ENCODE assay signal across 7 mouse cellular contexts in genomic region chr3:88177562-88178345, GRCm38 (mm10). TPM values are rescaled to one million over a fixed set of nuclear protein-coding genes. Genes with fewer than 3 reads are reported as not detected.
DNase-seq lines count a peak whose midpoint lies in the region; ATAC-seq and TF ChIP-seq lines count a peak whose summit lies in the region.

No protein-coding gene starts in this region.

- 0 out of 2 replicates have a peak, but pooled peaks have one; percentile 24 for TF ChIP-seq POLR2A in small intestine, adult 2 months (IDR thresholded peaks at IDR 0.05; ENCODE audit: low read depth, low read length)

- peak; percentile 99 for DNase-seq in adrenal gland, postnatal 10 days
- DNase-seq in embryonic facial prominence, embryonic 10.5 days (ENCODE audit: low spot score), result peak; percentile 97
- DNase-seq in gonadal fat pad, adult 2 months (ENCODE audit: low read depth), result peak; percentile 97
- peak; percentile 99 for DNase-seq in left cerebral cortex, postnatal 4 days

- TF ChIP-seq CTCF in intestine, postnatal 0 days (IDR thresholded peaks at IDR 0.05; ENCODE audit: low read depth), result peak; percentile 14; the same call in 1 of the 2 replicates
- TF ChIP-seq CTCF in small intestine, adult 2 months (IDR thresholded peaks at IDR 0.05; ENCODE audit: extremely low read depth, insufficient read length, insufficient replicate concordance, low read depth, low read length), result no peak

- under 1% methylated on average over 49 of the region's 49 CpGs for WGBS in embryonic facial prominence, embryonic 10.5 days
- under 1% methylated on average over 49 of the region's 49 CpGs for WGBS in intestine, postnatal 0 days
- under 1% methylated on average over 49 of the region's 49 CpGs for WGBS in midbrain, embryonic 12.5 days
- under 1% methylated on average over 49 of the region's 49 CpGs for WGBS in small intestine, adult 2 months

- ATAC-seq in intestine, postnatal 0 days, result peak; percentile 99
- peak; percentile 99 for ATAC-seq in midbrain, embryonic 12.5 days (ENCODE audit: low FRiP score, low read depth)

- H3K4me1 ChIP-seq in embryonic facial prominence, embryonic 10.5 days, result peaks cover 6% of the 10 kb centered on the region
- H3K4me1 ChIP-seq in intestine, postnatal 0 days (replicated peaks; ENCODE audit: control insufficient read depth, insufficient read depth, low read length), result no peaks in the 10 kb centered on the region; the same call in 1 of the 2 replicates
- H3K4me1 ChIP-seq in midbrain, embryonic 12.5 days, result peaks cover 5% of the 10 kb centered on the region
- no peaks in the 10 kb centered on the region; the same call in 1 of the 2 replicates for H3K4me1 ChIP-seq in small intestine, adult 2 months (ENCODE audit: control insufficient read depth, insufficient read depth, insufficient read length, low read length)

- H3K9me3 ChIP-seq in embryonic facial prominence, embryonic 10.5 days, result no peaks in the 10 kb centered on the region
- no peaks in the 10 kb centered on the region for H3K9me3 ChIP-seq in intestine, postnatal 0 days (ENCODE audit: control insufficient read depth)
- H3K9me3 ChIP-seq in midbrain, embryonic 12.5 days, result no peaks in the 10 kb centered on the region

- H3K36me3 ChIP-seq in embryonic facial prominence, embryonic 10.5 days (replicated peaks), result peaks cover 18% of the 10 kb centered on the region
- peaks cover 12% of the 10 kb centered on the region for H3K36me3 ChIP-seq in intestine, postnatal 0 days (ENCODE audit: control insufficient read depth, insufficient read depth)
- H3K36me3 ChIP-seq in midbrain, embryonic 12.5 days, result 0 out of 2 replicates have a peak, but pooled peaks cover 4% of the 10 kb centered on the region
- no peaks in the 10 kb centered on the region for H3K36me3 ChIP-seq in small intestine, adult 2 months (ENCODE audit: control insufficient read depth, insufficient read depth, low read length)

- H3K4me3 ChIP-seq in embryonic facial prominence, embryonic 10.5 days, result peak overlapping the region; percentile 68
- peak overlapping the region; percentile 54 for H3K4me3 ChIP-seq in intestine, postnatal 0 days (ENCODE audit: low read depth, low read length)
- H3K4me3 ChIP-seq in midbrain, embryonic 12.5 days, result peak overlapping the region; percentile 67
- peak overlapping the region; percentile 66 for H3K4me3 ChIP-seq in small intestine, adult 2 months (ENCODE audit: low read depth, low read length)

- intact Hi-C loops in left cerebral cortex, postnatal 4 days (cut with DNase I), result no loop called here

- peaks cover 18% of the 10 kb centered on the region for H3K27me3 ChIP-seq in embryonic facial prominence, embryonic 10.5 days (replicated peaks; ENCODE audit: low read depth, poor library complexity, severe bottlenecking)
- no peaks in the 10 kb centered on the region for H3K27me3 ChIP-seq in intestine, postnatal 0 days (replicated peaks; ENCODE audit: control insufficient read depth, insufficient read depth, low read length)
- H3K27me3 ChIP-seq in midbrain, embryonic 12.5 days, result peaks cover 17% of the 10 kb centered on the region; the same call in 1 of the 2 replicates
- no peaks in the 10 kb centered on the region for H3K27me3 ChIP-seq in small intestine, adult 2 months (ENCODE audit: control insufficient read depth, insufficient read depth, low read length)

- peak overlapping the region; percentile 97 for H3K27ac ChIP-seq in embryonic facial prominence, embryonic 10.5 days (replicated peaks)
- peak overlapping the region; percentile 98 for H3K27ac ChIP-seq in intestine, postnatal 0 days (ENCODE audit: low read depth, low read length)
- peak overlapping the region; percentile 96 for H3K27ac ChIP-seq in midbrain, embryonic 12.5 days (replicated peaks)
- H3K27ac ChIP-seq in small intestine, adult 2 months (ENCODE audit: insufficient read depth, low read depth, low read length), result peak overlapping the region; percentile 92

- peak overlapping the region; percentile 66 for H3K4me2 ChIP-seq in intestine, postnatal 0 days (replicated peaks; ENCODE audit: low read depth)
- peak overlapping the region; percentile 67 for H3K4me2 ChIP-seq in midbrain, embryonic 12.5 days (replicated peaks)

- H3K9ac ChIP-seq in intestine, postnatal 0 days (ENCODE audit: low read depth, low read length), result peak overlapping the region; percentile 73
- H3K9ac ChIP-seq in midbrain, embryonic 12.5 days (replicated peaks), result peak overlapping the region; percentile 66

RNA-seq across cellular contexts. Expression of gene Mef2d, which starts 35.6 kb away (rescaled TPM):
- total RNA-seq in adrenal gland, postnatal 10 days (2021), result 10 to 100 TPM; 85.7 to 86.6 TPM
- polyA plus RNA-seq in embryonic facial prominence, embryonic 10.5 days (2016; fragmentation: Nextera tagmentation; extraction: Ambion mirVana), result 11.1 and 12.1 TPM in 2 replicates
- 39.5 and 41.9 TPM in 2 replicates for polyA plus RNA-seq in gonadal fat pad, adult 2 months (2012; rRNA removed)
- polyA plus RNA-seq in intestine, postnatal 0 days (2015; fragmentation: Nextera tagmentation; extraction: Ambion mirVana), result 15.8 and 16.2 TPM in 2 replicates
- 100 to 1,000 TPM; 113 to 121 TPM for total RNA-seq in left cerebral cortex, postnatal 4 days (2021)
- polyA plus RNA-seq in midbrain, embryonic 12.5 days (2016; fragmentation: Nextera tagmentation; extraction: Ambion mirVana), result 15.1 and 17.6 TPM in 2 replicates
- polyA plus RNA-seq in small intestine, adult 2 months (2012; rRNA removed), result 61.9 and 89.7 TPM in 2 replicates

Comparison
In these comparisons a context has a peak if more than half of its experiments do, and no peak if none do; other contexts are left out.
1. Peak in every context shown above with its lines: DNase-seq, ATAC-seq, H3K4me3 ChIP-seq and H3K27ac ChIP-seq.